Mouse (Mus musculus) cerebellum, adult 11 months (tissue): ENCODE data around the gene Rnaseh2a.
A peak's percentile ranks its signal among the peaks of the same experiment; 100 is the strongest.

Experiments
- DNase-seq: peaks from one replicate; pipeline ENCODE4 v3.0.0; 2022

The Rnaseh2a gene

GRCm38 (mm10) chr8:84965731-84966291, 3.8 kb downstream of the Rnaseh2a start:
- DNase-seq, result peak; percentile 91

- DNase-seq, result no peak
Observed at GRCm38 (mm10) chr8:84963952-84964351, 5.6 kb downstream of the Rnaseh2a start.

GRCm38 (mm10) chr8:84959811-84960210, 9.8 kb downstream of the Rnaseh2a start:
- no peak for DNase-seq

- DNase-seq, result peak; percentile 73
Observed at GRCm38 (mm10) chr8:84956768-84957167, 12.8 kb downstream of the Rnaseh2a start.

- no peak for DNase-seq
Observed at GRCm38 (mm10) chr8:84952612-84953255, 16.8 kb downstream of the Rnaseh2a start.

GRCm38 (mm10) chr8:84949753-84950152, 19.8 kb downstream of the Rnaseh2a start:
- no peak for DNase-seq

- DNase-seq, result no peak
Observed at GRCm38 (mm10) chr8:84947241-84947545, 22.4 kb downstream of the Rnaseh2a start.

GRCm38 (mm10) chr8:84946528-84947240, 22.9 kb downstream of the Rnaseh2a start, which contains the start of gene Rtbdn:
Rtbdn (plus strand) TSS chr8:84946991.
- peak; percentile 69 for DNase-seq

- peak; percentile 72 for DNase-seq
Observed at GRCm38 (mm10) chr8:84945633-84946527, 23.7 kb downstream of the Rnaseh2a start.

- DNase-seq, result no peak
Observed at GRCm38 (mm10) chr8:84945235-84945632, 24.3 kb downstream of the Rnaseh2a start.

- peak; percentile 80 for DNase-seq
Observed at GRCm38 (mm10) chr8:84944478-84945160, 24.9 kb downstream of the Rnaseh2a start.

- no peak for DNase-seq
Observed at GRCm38 (mm10) chr8:84943699-84944098, 25.9 kb downstream of the Rnaseh2a start.

GRCm38 (mm10) chr8:84937620-84938485, 31.7 kb downstream of the Rnaseh2a start:
- DNase-seq, result no peak

- peak; percentile 84 for DNase-seq
Observed at GRCm38 (mm10) chr8:84936962-84937546, 32.5 kb downstream of the Rnaseh2a start, which contains the start of gene Mast1. Mast1 (minus strand) TSS chr8:84937359.

- DNase-seq, result no peak
Observed at GRCm38 (mm10) chr8:84936041-84936961, 33.3 kb downstream of the Rnaseh2a start.

GRCm38 (mm10) chr8:84935489-84935888, 34.1 kb downstream of the Rnaseh2a start:
- peak; percentile 54 for DNase-seq

- peak; percentile 77 for DNase-seq
Observed at GRCm38 (mm10) chr8:84934860-84935259, 34.7 kb downstream of the Rnaseh2a start.

- no peak for DNase-seq
Observed at GRCm38 (mm10) chr8:84933767-84934559, 35.6 kb downstream of the Rnaseh2a start.

- no peak for DNase-seq
Observed at GRCm38 (mm10) chr8:84930582-84930981, 39.0 kb downstream of the Rnaseh2a start.
